Mouse (Mus musculus) heart, embryonic 10.5 days (tissue): ENCODE measurements around the gene Nisch. TPM values are rescaled to one million over a fixed set of nuclear protein-coding genes. Genes with fewer than 3 reads are reported as not detected.
A peak's percentile ranks its signal among the peaks of the same experiment; 100 is the strongest.

ENCODE experiments used
- DNase-seq: peaks from one replicate; pipeline ENCODE4 v3.0.0-alpha.2; 2017; ENCODE audit warnings: low spot score
- H3K27ac ChIP-seq: fragments of 300-500 bp; sonication (generic); 2 replicates; pipeline ENCODE4 v1.5.1; 2016; ENCODE audit warnings: mild to moderate bottlenecking
- H3K27me3 ChIP-seq: fragments of 300-500 bp; sonication (generic); 2 replicates; pipeline ENCODE4 v1.6.1; 2016; ENCODE audit warnings: mild to moderate bottlenecking; ENCODE audit not compliant: poor library complexity, insufficient read depth, severe bottlenecking
- H3K36me3 ChIP-seq: fragments of 300-500 bp; sonication (generic); 2 replicates; pipeline ENCODE4 v1.6.1; 2016; ENCODE audit warnings: mild to moderate bottlenecking, moderate library complexity
- H3K4me1 ChIP-seq: fragments of 300-500 bp; sonication (generic); 2 replicates; pipeline ENCODE4 v1.6.1; 2016; ENCODE audit warnings: mild to moderate bottlenecking
- H3K4me3 ChIP-seq: fragments of 300-500 bp; sonication (generic); 2 replicates; pipeline ENCODE4 v1.5.1; 2016; ENCODE audit warnings: mild to moderate bottlenecking, moderate library complexity
- H3K9me3 ChIP-seq: fragments of 300-500 bp; sonication (generic); 2 replicates; pipeline ENCODE4 v1.6.1; 2016; ENCODE audit warnings: mild to moderate bottlenecking, moderate library complexity
- WGBS: fragments of 180-500 bp; shearing (Covaris S2); methylation state at CpG from one replicate; pipeline ENCODE4 v1.1.7; 2016; 5-methylcytosine and 5-hydroxymethylcytosine counted together
- polyA plus RNA-seq: library from polyadenylated mRNA; unstranded; fragments of >200 nt; fragmentation: Nextera tagmentation; extraction: Ambion mirVana; gene quantifications from 2 replicates; pipeline ENCODE4 v1.2.1, GENCODE M21; 2016

Gene Nisch
- polyA plus RNA-seq, 1 experiment from 2014 or later = 457 TPM

DNA sequence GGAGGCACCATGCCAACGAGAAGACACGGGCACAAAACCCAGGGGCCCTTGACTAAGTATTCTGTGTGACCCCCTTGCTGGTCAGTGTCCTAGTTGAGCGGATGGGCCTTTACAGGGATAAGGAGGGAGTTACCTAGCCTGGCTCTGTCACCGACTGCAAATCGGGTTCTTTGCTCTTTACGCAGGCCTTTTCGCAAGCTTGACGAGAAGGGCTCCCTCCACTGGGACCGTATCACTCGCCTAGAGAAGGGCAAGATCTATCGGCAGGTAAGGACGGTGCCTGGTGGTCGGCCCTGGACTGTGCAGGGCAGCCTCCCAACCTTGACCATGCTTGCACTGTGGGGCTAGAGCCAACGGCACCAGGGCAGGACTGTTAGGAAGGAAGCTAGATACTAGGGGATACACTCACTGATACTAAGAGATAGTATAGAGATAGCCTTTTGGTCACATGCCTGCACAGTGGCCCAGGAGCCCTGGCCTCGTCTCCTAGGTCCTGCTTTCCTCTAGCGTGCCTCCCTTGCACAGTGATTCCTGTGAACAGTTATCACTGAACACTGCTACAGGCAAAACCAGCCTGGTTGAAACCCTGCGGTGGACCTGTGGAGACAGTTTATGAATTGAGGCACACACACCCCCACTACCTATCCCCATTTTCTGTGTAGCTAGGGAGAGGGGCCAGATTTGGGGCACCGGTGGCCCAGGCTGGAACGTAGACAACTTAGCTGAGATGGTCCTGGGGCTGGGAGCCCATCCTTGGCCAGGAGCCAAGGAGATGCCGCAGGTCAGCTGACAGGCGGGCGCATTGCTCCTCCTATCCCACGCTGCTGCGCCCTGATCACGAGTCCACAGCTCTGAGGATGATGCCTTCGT, 80.1 kb downstream of the Nisch start:
- Histone ChIP-seq H3K4me3 (no peak overlapping the region), H3K36me3 (peaks cover 77% of the 10 kb centered on the region), H3K27me3 (no peaks in the 10 kb centered on the region), H3K9me3 (no peaks in the 10 kb centered on the region), H3K27ac (0 out of 2 replicates have a peak overlapping the region, but pooled peaks have one; percentile 42), H3K4me1 (peaks cover 27% of the 10 kb centered on the region)
- 85% methylated on average over 26 of the region's 26 CpGs for WGBS
- peak; percentile 71 for DNase-seq

DNA sequence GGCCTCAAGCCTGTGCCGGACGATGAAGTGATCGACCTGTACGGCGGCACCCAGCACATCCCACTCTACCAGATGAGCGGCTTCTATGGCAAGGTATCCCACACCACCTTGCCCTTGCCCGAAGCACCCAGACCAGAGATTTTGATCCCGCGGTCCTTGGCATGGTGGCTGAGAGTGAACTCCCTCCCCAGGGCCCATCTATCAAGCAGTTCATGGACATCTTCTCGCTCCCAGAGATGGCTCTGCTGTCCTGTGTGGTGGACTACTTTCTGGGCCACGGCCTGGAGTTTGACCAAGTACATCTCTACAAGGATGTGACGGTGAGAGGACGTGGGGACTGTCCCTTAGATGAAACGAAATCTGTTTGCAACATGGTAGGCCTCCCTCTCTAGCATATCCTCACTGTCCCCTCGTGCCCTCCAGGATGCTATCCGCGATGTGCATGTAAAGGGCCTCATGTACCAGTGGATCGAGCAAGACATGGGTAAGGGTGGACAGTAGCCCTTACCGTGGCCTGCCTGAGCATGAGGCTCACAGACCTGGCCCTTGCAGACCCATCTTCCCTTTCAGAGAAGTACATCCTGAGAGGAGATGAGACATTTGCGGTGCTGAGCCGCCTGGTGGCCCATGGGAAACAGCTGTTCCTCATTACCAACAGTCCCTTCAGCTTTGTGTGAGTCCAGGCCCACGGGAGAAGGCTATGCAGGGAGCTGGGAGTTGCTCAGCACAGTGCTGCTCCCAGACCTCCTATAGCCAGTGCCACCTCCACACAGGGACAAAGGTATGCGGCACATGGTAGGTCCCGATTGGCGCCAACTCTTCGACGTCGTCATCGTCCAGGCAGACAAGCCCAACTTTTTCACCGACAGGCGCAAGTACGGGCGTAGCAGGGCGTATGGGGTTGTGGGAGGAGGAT, 81.0 kb downstream of the Nisch start:
- no peak overlapping the region for H3K27ac ChIP-seq
- whole genome bisulfite sequencing = 95% methylated on average over 34 of the region's 34 CpGs
- DNase-seq = peak; percentile 74
- peaks cover 28% of the 10 kb centered on the region for H3K4me1 ChIP-seq
- no peaks in the 10 kb centered on the region for H3K27me3 ChIP-seq
- H3K9me3 ChIP-seq = no peaks in the 10 kb centered on the region
- no peak overlapping the region for H3K4me3 ChIP-seq
- H3K36me3 ChIP-seq = peaks cover 70% of the 10 kb centered on the region

DNA sequence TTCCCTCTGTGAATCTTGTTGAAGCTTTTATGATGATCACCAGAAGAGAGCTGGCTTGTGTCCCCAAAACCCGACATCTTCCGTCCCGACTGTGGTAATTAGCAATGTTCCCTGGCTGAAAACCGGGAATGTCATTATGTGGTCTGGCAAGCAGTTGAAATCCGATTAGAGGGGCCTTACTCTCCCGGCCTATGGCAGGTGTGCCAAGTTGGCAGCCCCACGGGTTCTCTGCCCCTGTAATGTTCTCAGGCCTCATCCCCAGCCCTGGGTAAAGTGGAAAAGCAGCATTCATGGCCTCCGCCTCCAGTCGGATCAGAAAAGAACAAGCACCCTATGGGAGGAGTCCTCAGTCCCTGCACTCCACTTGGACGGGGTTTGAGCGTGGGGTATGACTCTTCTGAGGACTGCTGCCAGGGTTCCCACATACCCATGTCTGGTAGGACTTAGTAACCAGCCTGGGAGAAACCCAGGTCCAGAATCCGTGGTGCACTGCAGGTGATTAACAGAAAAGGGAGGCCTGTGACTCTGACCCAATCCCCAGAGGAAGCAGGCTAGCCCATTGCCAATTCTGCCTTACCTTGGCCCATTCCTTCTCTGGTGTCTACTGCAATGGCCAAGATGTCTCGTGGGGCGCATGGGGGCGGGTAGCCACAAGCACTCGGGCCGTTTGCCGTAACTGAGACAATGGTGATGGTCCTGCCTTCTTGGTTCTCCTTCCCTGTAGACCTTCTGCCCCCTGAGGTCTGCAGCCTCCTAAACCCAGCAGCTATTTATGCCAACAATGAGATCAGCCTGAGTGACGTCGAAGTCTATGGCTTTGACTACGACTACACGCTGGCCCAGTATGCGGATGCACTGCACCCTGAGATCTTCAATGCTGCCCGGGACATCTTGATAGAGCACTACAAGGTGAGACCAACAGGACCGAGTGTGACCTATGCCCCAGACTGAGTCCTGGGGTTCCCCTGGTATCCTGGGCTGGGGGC, 82.4 kb downstream of the Nisch start:
- peak; percentile 74 for DNase-seq
- peaks cover 40% of the 10 kb centered on the region for H3K4me1 ChIP-seq
- 92% methylated on average over 25 of the region's 25 CpGs for WGBS
- H3K27me3 ChIP-seq = no peaks in the 10 kb centered on the region
- H3K27ac ChIP-seq = no peak overlapping the region
- no peak overlapping the region for H3K4me3 ChIP-seq
- H3K36me3 ChIP-seq = peaks cover 56% of the 10 kb centered on the region
- H3K9me3 ChIP-seq = no peaks in the 10 kb centered on the region

DNA sequence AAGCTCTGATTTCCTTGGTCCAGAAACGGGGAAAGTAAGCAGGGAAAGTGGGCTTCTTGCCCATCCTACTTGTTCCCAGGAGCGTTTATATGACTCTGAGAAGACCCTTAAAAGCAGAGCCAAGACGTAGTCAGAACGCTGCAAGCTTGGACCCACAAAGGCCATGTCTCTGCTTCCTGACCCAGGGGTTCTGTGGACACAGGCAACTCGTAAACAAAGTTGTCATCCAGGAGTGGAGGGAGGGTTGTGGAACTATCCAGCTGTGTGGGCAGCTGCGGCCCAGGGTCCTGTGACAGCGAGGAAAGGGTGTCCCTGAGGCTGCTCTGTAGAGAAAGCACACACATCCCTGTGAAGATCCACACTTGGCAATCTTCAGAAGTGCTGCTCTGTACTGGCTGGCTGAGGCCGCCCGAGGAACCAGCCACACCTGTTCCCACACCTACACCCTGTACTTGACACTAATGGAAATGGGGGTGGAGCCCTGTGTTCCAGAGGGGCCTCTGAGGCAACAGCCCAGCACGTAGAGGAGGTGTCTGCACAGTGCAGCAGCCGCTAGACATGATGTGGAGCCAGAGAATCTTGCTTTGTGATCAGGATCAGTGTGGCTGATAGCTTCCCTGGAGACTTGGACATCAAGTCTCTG, 83.6 kb downstream of the Nisch start:
- Histone ChIP-seq H3K27ac (peak overlapping the region; percentile 53; the same call in 1 of the 2 replicates), H3K4me3 (peak overlapping the region; percentile 95; the same call in 1 of the 2 replicates), H3K9me3 (no peaks in the 10 kb centered on the region), H3K27me3 (no peaks in the 10 kb centered on the region), H3K4me1 (peaks cover 37% of the 10 kb centered on the region), H3K36me3 (peaks cover 44% of the 10 kb centered on the region)
- WGBS = 72% methylated on average over 11 of the region's 11 CpGs
- peak; percentile 71 for DNase-seq

DNA sequence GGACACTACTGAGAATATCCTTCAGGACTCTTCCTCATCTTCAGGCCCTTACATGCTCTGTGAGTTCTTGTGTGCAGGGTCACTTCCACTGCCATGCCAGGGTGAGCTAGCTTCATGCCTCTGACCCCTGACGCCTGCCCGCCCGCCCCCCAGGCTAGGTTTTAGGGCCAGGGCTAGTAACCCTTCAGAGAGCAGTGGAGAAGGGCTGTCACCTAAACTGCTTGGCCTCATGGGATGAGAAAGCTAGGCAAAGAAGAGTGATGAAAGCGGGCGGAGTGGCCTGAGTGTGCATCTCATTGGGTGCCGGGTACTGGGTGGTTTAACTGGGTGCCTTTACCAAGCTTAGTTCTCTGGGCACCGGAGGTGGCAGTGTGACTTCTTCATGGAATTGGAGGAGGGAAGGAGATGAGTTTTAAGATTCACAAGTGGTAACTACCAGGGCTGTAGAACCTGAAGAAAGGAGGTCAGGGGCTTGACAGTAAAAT, 84.2 kb downstream of the Nisch start:
- DNase-seq = peak; percentile 74
- H3K4me3 ChIP-seq = peak overlapping the region; percentile 95
- H3K27me3 ChIP-seq = no peaks in the 10 kb centered on the region
- 81% methylated on average over 7 of the region's 7 CpGs for WGBS
- H3K9me3 ChIP-seq = no peaks in the 10 kb centered on the region
- H3K36me3 ChIP-seq = peaks cover 38% of the 10 kb centered on the region
- peak overlapping the region; percentile 97; the same call in 1 of the 2 replicates for H3K27ac ChIP-seq
- H3K4me1 ChIP-seq = peaks cover 37% of the 10 kb centered on the region

DNA sequence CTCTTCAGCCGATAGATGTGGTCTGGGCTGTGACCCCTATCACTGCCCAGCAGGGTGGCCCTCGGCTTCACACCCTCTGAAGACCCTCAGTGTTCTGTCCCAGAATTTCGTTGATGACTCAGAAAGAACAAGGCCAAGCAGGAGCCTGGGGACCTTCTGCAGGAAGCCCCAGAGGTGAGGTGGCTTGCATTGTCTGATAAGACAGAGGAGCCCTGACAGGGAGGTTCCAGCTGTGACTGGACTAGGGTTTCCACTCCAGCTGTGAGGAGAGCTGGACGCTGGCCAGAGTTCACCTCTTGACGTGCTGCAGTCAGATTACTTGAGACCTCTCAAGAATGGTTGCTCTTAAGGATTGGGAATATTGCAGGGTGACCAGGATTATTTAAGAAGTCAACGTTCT, 84.7 kb downstream of the Nisch start:
- H3K27ac ChIP-seq = peak overlapping the region; percentile 97
- no peaks in the 10 kb centered on the region for H3K27me3 ChIP-seq
- no peaks in the 10 kb centered on the region for H3K9me3 ChIP-seq
- DNase-seq = peak; percentile 86
- H3K36me3 ChIP-seq = peaks cover 37% of the 10 kb centered on the region
- WGBS = 7% methylated on average over 6 of the region's 6 CpGs
- H3K4me3 ChIP-seq = peak overlapping the region; percentile 95
- H3K4me1 ChIP-seq = peaks cover 41% of the 10 kb centered on the region

DNA sequence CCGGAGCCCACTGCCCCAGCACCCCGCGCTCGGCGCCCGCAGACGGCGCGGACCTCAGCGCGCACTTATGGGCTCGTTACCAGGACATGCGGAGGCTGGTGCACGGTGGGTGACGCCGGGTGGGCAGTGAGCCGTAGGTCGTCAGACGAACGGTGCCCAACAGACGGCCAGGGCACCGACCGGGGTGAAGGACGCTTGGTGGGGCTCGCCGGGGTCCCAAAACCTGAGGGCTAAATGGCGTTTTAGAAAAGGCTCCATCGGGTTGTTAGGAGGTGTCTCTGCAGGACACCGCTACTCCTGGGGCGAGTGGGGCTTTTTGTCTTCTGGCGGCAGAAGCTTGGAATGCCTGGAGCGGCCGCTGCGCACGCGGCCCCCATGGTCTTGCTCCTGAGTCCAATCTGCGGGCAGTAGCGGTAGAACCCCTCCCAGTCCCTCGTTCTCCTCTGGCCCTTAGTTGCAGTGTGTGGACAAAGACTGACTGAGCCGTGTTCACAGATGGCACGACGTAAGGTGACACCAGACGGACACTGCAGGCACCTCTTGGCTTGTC, 85.4 kb downstream of the Nisch start:
- Histone ChIP-seq H3K27ac (peak overlapping the region; percentile 97), H3K9me3 (no peaks in the 10 kb centered on the region), H3K4me3 (peak overlapping the region; percentile 95), H3K36me3 (peaks cover 31% of the 10 kb centered on the region), H3K27me3 (no peaks in the 10 kb centered on the region), H3K4me1 (peaks cover 43% of the 10 kb centered on the region)
- DNase-seq = peak; percentile 86
- WGBS = under 1% methylated on average over 43 of the region's 43 CpGs

DNA sequence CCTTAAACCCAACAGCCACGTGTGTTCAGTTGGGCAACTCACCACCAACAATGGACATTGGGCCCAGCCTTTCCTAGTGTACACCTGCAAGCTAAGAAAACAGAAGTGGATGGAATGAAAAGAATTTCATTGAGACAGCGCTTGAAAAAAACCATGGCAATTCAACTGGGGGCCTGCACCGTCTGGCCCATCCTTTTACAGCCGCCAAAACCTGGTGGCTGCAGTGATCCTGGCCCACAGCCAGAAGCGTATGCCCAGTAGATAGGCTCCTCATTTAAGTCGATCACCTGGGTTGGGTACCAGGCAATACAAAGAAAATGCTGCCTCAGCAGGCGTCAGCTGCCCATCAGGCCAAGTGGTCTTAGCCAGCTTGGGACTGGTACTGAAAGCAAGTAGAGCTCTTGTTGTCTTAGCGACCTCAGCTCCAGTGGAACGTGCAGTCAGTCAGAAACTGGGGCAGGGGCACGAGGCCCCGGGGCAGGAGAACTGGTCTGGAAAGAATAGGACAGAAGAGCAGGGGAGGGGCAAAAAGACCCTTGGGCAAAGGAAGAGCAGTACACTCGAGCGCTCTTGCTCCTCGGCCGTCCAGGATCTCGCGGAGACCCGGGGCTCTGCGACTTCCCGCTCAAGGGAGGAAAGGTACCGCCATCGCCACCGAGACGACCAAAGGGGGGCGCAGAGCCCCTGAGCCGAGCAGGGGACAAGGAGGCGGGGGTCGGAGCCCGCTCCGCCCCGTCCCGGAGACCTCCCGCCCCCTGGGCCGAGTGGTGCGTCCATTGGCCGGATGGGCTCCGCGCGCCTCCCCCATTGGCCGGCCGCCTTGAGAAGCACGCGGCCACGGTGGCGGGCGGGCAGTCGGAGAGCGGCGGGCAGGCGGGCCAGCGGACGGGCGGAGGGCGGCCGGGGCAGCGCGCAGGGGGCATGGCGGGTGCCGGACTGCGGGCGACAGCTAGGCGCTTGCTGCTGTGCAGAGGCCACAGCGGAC, 86.2 kb downstream of the Nisch start, which contains the start of gene Nt5dc2:
Nt5dc2 (plus strand) TSS at position 818 of the 985 bp plus-strand sequence.
- H3K36me3 ChIP-seq = peaks cover 29% of the 10 kb centered on the region
- H3K4me3 ChIP-seq = peak within 1 kb of the TSS; percentile 95
- peak; percentile 96 for DNase-seq
- H3K27ac ChIP-seq = peak within 1 kb of the TSS; percentile 97
- no peaks in the 10 kb centered on the region for H3K9me3 ChIP-seq
- H3K4me1 ChIP-seq = peaks cover 48% of the 10 kb centered on the region
- H3K27me3 ChIP-seq = no peaks in the 10 kb centered on the region
- WGBS = 4% methylated on average over 61 of the region's 63 CpGs

DNA sequence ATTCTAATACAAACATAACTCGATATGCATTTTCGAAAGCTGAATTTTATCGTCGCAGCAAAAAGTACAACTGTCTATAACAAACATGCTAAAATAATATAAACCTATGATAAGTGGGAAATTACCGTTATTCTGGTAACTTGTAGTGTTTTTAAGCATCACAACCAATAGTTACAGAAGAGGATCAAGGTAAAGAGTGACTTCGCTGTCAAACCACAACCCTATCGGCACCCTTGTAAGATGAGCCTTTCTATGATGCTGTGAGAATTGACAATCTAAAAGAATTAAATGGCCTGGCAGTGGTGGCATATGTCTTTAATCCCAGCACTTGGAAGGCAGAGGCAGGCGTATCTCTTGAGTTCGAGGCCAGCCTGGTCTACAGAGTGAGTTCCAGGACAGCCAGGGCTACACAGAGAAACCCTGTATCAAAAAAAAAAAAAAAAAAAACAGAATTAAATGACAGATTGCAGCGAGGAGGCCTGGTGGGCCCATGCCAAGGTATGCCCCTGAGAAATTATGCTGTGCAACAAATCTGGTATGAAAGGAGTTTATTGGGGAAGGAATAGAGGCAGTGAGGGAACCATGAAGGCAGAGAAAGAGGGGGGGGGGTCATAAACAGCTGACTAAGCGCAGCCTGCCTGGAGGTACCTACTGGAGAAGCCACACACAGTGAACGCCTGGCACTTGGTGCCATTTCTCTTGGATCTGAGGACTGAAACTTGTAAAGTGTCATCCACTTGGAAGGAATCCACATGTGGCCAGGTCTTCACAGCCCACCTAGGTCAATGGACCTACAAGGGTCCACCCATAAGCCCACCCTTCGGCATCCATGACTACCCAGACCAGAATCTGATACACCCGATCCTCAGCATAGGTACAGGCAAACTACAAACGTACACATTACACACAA, 87.2 kb downstream of the Nisch start:
- Histone ChIP-seq H3K27ac (peak overlapping the region; percentile 97), H3K4me1 (peaks cover 57% of the 10 kb centered on the region), H3K9me3 (no peaks in the 10 kb centered on the region), H3K27me3 (no peaks in the 10 kb centered on the region), H3K4me3 (peak overlapping the region; percentile 95), H3K36me3 (peaks cover 22% of the 10 kb centered on the region)
- peak; percentile 59 for DNase-seq
- 67% methylated on average over 15 of the region's 15 CpGs for WGBS

DNA sequence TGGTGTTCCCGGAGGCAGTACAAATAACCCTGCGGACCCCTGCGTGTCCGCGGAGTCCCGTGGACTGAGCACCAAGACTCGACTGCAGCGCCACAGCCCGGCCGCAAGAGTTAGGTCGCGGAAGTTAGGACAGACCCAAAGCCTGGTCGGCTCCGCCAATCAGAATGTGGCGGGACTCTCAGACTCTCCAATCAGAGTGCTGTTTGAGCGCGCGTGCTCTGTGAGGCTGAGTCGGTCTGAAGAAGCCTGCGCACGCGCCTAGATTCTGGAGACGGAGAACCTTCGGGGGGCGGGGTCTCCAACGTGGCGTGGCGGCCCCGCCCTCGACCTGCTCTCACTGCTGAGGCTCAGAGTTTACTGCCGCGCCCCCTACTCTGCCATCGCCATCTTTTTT, 87.9 kb downstream of the Nisch start, which contains the start of gene Smim4:
Smim4 (minus strand) TSS at position 131 of the 394 bp plus-strand sequence.
- under 1% methylated on average over 33 of the region's 33 CpGs for WGBS
- no peaks in the 10 kb centered on the region for H3K27me3 ChIP-seq
- DNase-seq = peak; percentile 100
- H3K4me3 ChIP-seq = peak within 1 kb of the TSS; percentile 76
- peak within 1 kb of the TSS; percentile 97 for H3K27ac ChIP-seq
- H3K36me3 ChIP-seq = peaks cover 24% of the 10 kb centered on the region
- peaks cover 58% of the 10 kb centered on the region for H3K4me1 ChIP-seq
- H3K9me3 ChIP-seq = no peaks in the 10 kb centered on the region
